24 mouse cellular contexts compared by ENCODE assay signal in genomic region chr3:113279586-113279985, GRCm38 (mm10). TPM values are rescaled to one million over a fixed set of nuclear protein-coding genes. Genes with fewer than 3 reads are reported as not detected.
DNase-seq lines count a peak whose midpoint lies in the region; ATAC-seq and TF ChIP-seq lines count a peak whose summit lies in the region.
"Not testable (repeated sequence)": the region's sequence is repeated elsewhere in the genome, so short reads cannot be mapped to it uniquely, and the experiment has no call there.
"Had no signal": no experiment of that assay in that cellular context is flagged by ENCODE, and none has a peak within 500 bp of the region (broad histone marks: within the 10 kb centered on the region; RNA-seq: fewer than 3 reads in every experiment).

No protein-coding gene starts in this region.

- H3K4me2 ChIP-seq in forebrain, embryonic 11.5 days (ENCODE audit: low read depth, low read length, severe bottlenecking); heart, embryonic 11.5 days; intestine, embryonic 15.5 days (replicated peaks); intestine, embryonic 16.5 days (ENCODE audit: low read depth, low read length); midbrain, postnatal 0 days (ENCODE audit: low read depth, low read length, poor library complexity, severe bottlenecking); neural tube, embryonic 11.5 days (ENCODE audit: low read depth); stomach, embryonic 15.5 days; stomach, embryonic 16.5 days (ENCODE audit: low read depth, low read length): not testable (repeated sequence)

- ATAC-seq in forebrain, embryonic 11.5 days (replicated peaks; ENCODE audit: low FRiP score), result 0 out of 2 replicates have a peak, but pooled peaks have one; percentile 27
- peak; percentile 55 for ATAC-seq in heart, embryonic 11.5 days (replicated peaks; ENCODE audit: insufficient number of reproducible peaks, low FRiP score, low TSS enrichment)
- ATAC-seq in intestine, embryonic 15.5 days, result peak; percentile 34; the same call in 1 of the 2 replicates
- peak; percentile 60; the same call in 1 of the 2 replicates for ATAC-seq in intestine, embryonic 16.5 days
- 0 out of 2 replicates have a peak, but pooled peaks have one; percentile 10 for ATAC-seq in midbrain, postnatal 0 days (ENCODE audit: low FRiP score)
- ATAC-seq in neural tube, embryonic 11.5 days (ENCODE audit: insufficient read depth, low FRiP score, low TSS enrichment), result peak; percentile 45; the same call in 1 of the 2 replicates
- ATAC-seq in stomach, embryonic 15.5 days (ENCODE audit: insufficient read depth, low FRiP score, low read depth), result 0 out of 2 replicates have a peak, but pooled peaks have one; percentile 50
- 0 out of 2 replicates have a peak, but pooled peaks have one; percentile 56 for ATAC-seq in stomach, embryonic 16.5 days (ENCODE audit: insufficient read depth, low FRiP score)

- TF ChIP-seq CTCF in midbrain, postnatal 0 days (IDR thresholded peaks at IDR 0.05), result not testable (repeated sequence)

- H3K4me1 ChIP-seq in forebrain, embryonic 11.5 days (replicated peaks; ENCODE audit: control insufficient read depth, insufficient read depth, low read length); heart, embryonic 11.5 days (ENCODE audit: control insufficient read depth, insufficient read depth, low read length); intestine, embryonic 15.5 days (replicated peaks); intestine, embryonic 16.5 days (ENCODE audit: control insufficient read depth, insufficient read depth, low read length); midbrain, postnatal 0 days (ENCODE audit: insufficient read depth, low read length); neural tube, embryonic 11.5 days (ENCODE audit: control insufficient read depth, insufficient read depth, low read length); stomach, embryonic 15.5 days; stomach, embryonic 16.5 days (ENCODE audit: control insufficient read depth, insufficient read depth, low read length): not testable (repeated sequence)

- not testable (repeated sequence) for DNase-seq in forebrain, embryonic 11.5 days (ENCODE audit: low spot score); midbrain, postnatal 0 days (ENCODE audit: low spot score); neural tube, embryonic 11.5 days (ENCODE audit: low spot score)

- H3K4me3 ChIP-seq in forebrain, embryonic 11.5 days (ENCODE audit: low read depth, low read length); heart, embryonic 11.5 days (ENCODE audit: low read depth, low read length); intestine, embryonic 15.5 days (replicated peaks); intestine, embryonic 16.5 days (ENCODE audit: low read length); midbrain, postnatal 0 days (ENCODE audit: low read depth, low read length); neural tube, embryonic 11.5 days (ENCODE audit: low read depth, low read length); stomach, embryonic 15.5 days (replicated peaks); stomach, embryonic 16.5 days (replicated peaks; ENCODE audit: low read length): not testable (repeated sequence)

- H3K9me3 ChIP-seq in forebrain, embryonic 11.5 days (ENCODE audit: control insufficient read depth, low read length); heart, embryonic 11.5 days (replicated peaks; ENCODE audit: control insufficient read depth, low read length); intestine, embryonic 15.5 days; intestine, embryonic 16.5 days (ENCODE audit: control insufficient read depth, low read length); midbrain, postnatal 0 days (ENCODE audit: low read length); neural tube, embryonic 11.5 days (ENCODE audit: control insufficient read depth, low read length); stomach, embryonic 15.5 days; stomach, embryonic 16.5 days (replicated peaks; ENCODE audit: control insufficient read depth, low read length): not testable (repeated sequence)

- not testable (repeated sequence) for H3K27ac ChIP-seq in forebrain, embryonic 11.5 days (ENCODE audit: low read depth, low read length); heart, embryonic 11.5 days (ENCODE audit: low read depth, low read length); intestine, embryonic 15.5 days; intestine, embryonic 16.5 days (ENCODE audit: low read length); midbrain, postnatal 0 days (ENCODE audit: low read depth, low read length); neural tube, embryonic 11.5 days (ENCODE audit: low read depth, low read length); stomach, embryonic 15.5 days; stomach, embryonic 16.5 days (ENCODE audit: low read length)

- not testable (repeated sequence) for H3K36me3 ChIP-seq in forebrain, embryonic 11.5 days (ENCODE audit: control insufficient read depth, insufficient read depth, low read length); heart, embryonic 11.5 days (ENCODE audit: control insufficient read depth, insufficient read depth, low read length); intestine, embryonic 15.5 days; intestine, embryonic 16.5 days (ENCODE audit: control insufficient read depth, insufficient read depth, low read length); midbrain, postnatal 0 days (ENCODE audit: insufficient read depth, low read length); neural tube, embryonic 11.5 days (ENCODE audit: control insufficient read depth, insufficient read depth, low read length); stomach, embryonic 15.5 days; stomach, embryonic 16.5 days (ENCODE audit: control insufficient read depth, insufficient read depth, low read length)

- H3K9ac ChIP-seq in forebrain, embryonic 11.5 days (ENCODE audit: low read length); heart, embryonic 11.5 days (ENCODE audit: low read depth, low read length); intestine, embryonic 15.5 days; intestine, embryonic 16.5 days (ENCODE audit: low read depth, low read length); midbrain, postnatal 0 days (replicated peaks; ENCODE audit: low read length, poor library complexity, severe bottlenecking); neural tube, embryonic 11.5 days (ENCODE audit: low read length); stomach, embryonic 15.5 days; stomach, embryonic 16.5 days (ENCODE audit: low read length): not testable (repeated sequence)

- not testable (repeated sequence) for H3K27me3 ChIP-seq in forebrain, embryonic 11.5 days (ENCODE audit: control insufficient read depth, insufficient read depth, low read length); heart, embryonic 11.5 days (ENCODE audit: control insufficient read depth, insufficient read depth, low read length); intestine, embryonic 15.5 days (replicated peaks); intestine, embryonic 16.5 days (replicated peaks; ENCODE audit: control insufficient read depth, insufficient read depth, low read length); midbrain, postnatal 0 days (ENCODE audit: insufficient read depth, low read length); neural tube, embryonic 11.5 days (ENCODE audit: control insufficient read depth, insufficient read depth, low read length); stomach, embryonic 15.5 days (replicated peaks); stomach, embryonic 16.5 days (ENCODE audit: control insufficient read depth, insufficient read depth, low read length)

RNA-seq across cellular contexts. Expression of gene Amy2a4, which starts 11.7 kb away (rescaled TPM):
- polyA plus RNA-seq in forebrain, embryonic 11.5 days (2014; fragmentation: Nextera tagmentation; extraction: Ambion mirVana), result not detected in 2 replicates
- polyA plus RNA-seq in heart, embryonic 11.5 days (2014; fragmentation: Nextera tagmentation; extraction: Ambion mirVana), result not detected in 2 replicates
- polyA plus RNA-seq in intestine, embryonic 15.5 days (2015; fragmentation: Nextera tagmentation; extraction: Ambion mirVana), result 275 and 706 TPM in 2 replicates
- polyA plus RNA-seq in intestine, embryonic 16.5 days (2015; fragmentation: Nextera tagmentation; extraction: Ambion mirVana), result 580 and 783 TPM in 2 replicates
- total RNA-seq in midbrain, postnatal 0 days (2014; rRNA removed), result not detected in 2 replicates
- not detected in 2 replicates for polyA plus RNA-seq in midbrain, postnatal 0 days (2015; fragmentation: Nextera tagmentation; extraction: Ambion mirVana)
- polyA plus RNA-seq in neural tube, embryonic 11.5 days (2014; fragmentation: Nextera tagmentation; extraction: Ambion mirVana), result not detected in 2 replicates
- 674 and 990 TPM in 2 replicates for polyA plus RNA-seq in stomach, embryonic 15.5 days (2015; fragmentation: Nextera tagmentation; extraction: Ambion mirVana)
- polyA plus RNA-seq in stomach, embryonic 16.5 days (2015; fragmentation: Nextera tagmentation; extraction: Ambion mirVana), result 923 and 1,054 TPM in 2 replicates
- total RNA-seq: adrenal gland, adult 18-20 months; adrenal gland, adult 2 months; adrenal gland, adult 8-10 months; adrenal gland, postnatal 10 days; adrenal gland, postnatal 14 days; adrenal gland, postnatal 25 days; adrenal gland, postnatal 36 days; CH12.LX; ES-E14; MEL had no signal
- polyA plus RNA-seq: activated CD4-positive, CD25-positive, alpha-beta regulatory T cell, adult 4 months; adrenal gland, adult 2 months; C2C12; CD4-positive, CD25-positive, alpha-beta regulatory T cell, adult 4 months; G1E; Patski had no signal

RNA-seq across cellular contexts. Expression of gene Amy2a5, which starts 20.9 kb away (rescaled TPM):
- 0.09 and 0.16 TPM in 2 replicates for polyA plus RNA-seq in forebrain, embryonic 11.5 days (2014; fragmentation: Nextera tagmentation; extraction: Ambion mirVana)
- not detected in 2 replicates for polyA plus RNA-seq in heart, embryonic 11.5 days (2014; fragmentation: Nextera tagmentation; extraction: Ambion mirVana)
- polyA plus RNA-seq in intestine, embryonic 15.5 days (2015; fragmentation: Nextera tagmentation; extraction: Ambion mirVana), result 137 and 310 TPM in 2 replicates
- 306 and 445 TPM in 2 replicates for polyA plus RNA-seq in intestine, embryonic 16.5 days (2015; fragmentation: Nextera tagmentation; extraction: Ambion mirVana)
- total RNA-seq in midbrain, postnatal 0 days (2014; rRNA removed), result not detected in 2 replicates
- 0.11 TPM in 1 of 2 replicates, not detected in the other for polyA plus RNA-seq in midbrain, postnatal 0 days (2015; fragmentation: Nextera tagmentation; extraction: Ambion mirVana)
- polyA plus RNA-seq in neural tube, embryonic 11.5 days (2014; fragmentation: Nextera tagmentation; extraction: Ambion mirVana), result not detected in 2 replicates
- 330 and 360 TPM in 2 replicates for polyA plus RNA-seq in stomach, embryonic 15.5 days (2015; fragmentation: Nextera tagmentation; extraction: Ambion mirVana)
- polyA plus RNA-seq in stomach, embryonic 16.5 days (2015; fragmentation: Nextera tagmentation; extraction: Ambion mirVana), result 424 and 461 TPM in 2 replicates
- total RNA-seq: CH12.LX, ES-E14, MEL had no signal
- polyA plus RNA-seq: activated CD4-positive, CD25-positive, alpha-beta regulatory T cell, adult 4 months; brain, embryonic 14.5 days; C2C12; CD4-positive, CD25-positive, alpha-beta regulatory T cell, adult 4 months; G1E; Patski had no signal

RNA-seq across cellular contexts. Expression of gene Amy2a3, which starts 44.3 kb away (rescaled TPM):
- not detected in 2 replicates for polyA plus RNA-seq in forebrain, embryonic 11.5 days (2014; fragmentation: Nextera tagmentation; extraction: Ambion mirVana)
- polyA plus RNA-seq in heart, embryonic 11.5 days (2014; fragmentation: Nextera tagmentation; extraction: Ambion mirVana), result not detected in 2 replicates
- polyA plus RNA-seq in intestine, embryonic 15.5 days (2015; fragmentation: Nextera tagmentation; extraction: Ambion mirVana), result 275 and 706 TPM in 2 replicates
- polyA plus RNA-seq in intestine, embryonic 16.5 days (2015; fragmentation: Nextera tagmentation; extraction: Ambion mirVana), result 580 and 783 TPM in 2 replicates
- not detected in 2 replicates for total RNA-seq in midbrain, postnatal 0 days (2014; rRNA removed)
- not detected in 2 replicates for polyA plus RNA-seq in midbrain, postnatal 0 days (2015; fragmentation: Nextera tagmentation; extraction: Ambion mirVana)
- not detected in 2 replicates for polyA plus RNA-seq in neural tube, embryonic 11.5 days (2014; fragmentation: Nextera tagmentation; extraction: Ambion mirVana)
- 674 and 990 TPM in 2 replicates for polyA plus RNA-seq in stomach, embryonic 15.5 days (2015; fragmentation: Nextera tagmentation; extraction: Ambion mirVana)
- polyA plus RNA-seq in stomach, embryonic 16.5 days (2015; fragmentation: Nextera tagmentation; extraction: Ambion mirVana), result 923 and 1,054 TPM in 2 replicates
- total RNA-seq: adrenal gland, adult 18-20 months; adrenal gland, adult 2 months; adrenal gland, adult 8-10 months; adrenal gland, postnatal 10 days; adrenal gland, postnatal 14 days; adrenal gland, postnatal 25 days; adrenal gland, postnatal 36 days; CH12.LX; ES-E14; MEL had no signal
- polyA plus RNA-seq: activated CD4-positive, CD25-positive, alpha-beta regulatory T cell, adult 4 months; adrenal gland, adult 2 months; C2C12; CD4-positive, CD25-positive, alpha-beta regulatory T cell, adult 4 months; G1E; Patski had no signal

Comparison
In these comparisons a context has a peak if more than half of its experiments do, and no peak if none do; other contexts are left out.
1. ATAC-seq: peak in every context shown above with its lines; median percentile 60 in intestine, embryonic 16.5 days; 56 in stomach, embryonic 16.5 days; 55 in heart, embryonic 11.5 days; 50 in stomach, embryonic 15.5 days; 45 in neural tube, embryonic 11.5 days; 34 in intestine, embryonic 15.5 days; 27 in forebrain, embryonic 11.5 days; 10 in midbrain, postnatal 0 days.
2. RNA of gene Amy2a4, which starts 11.7 kb away (polyA plus RNA-seq): 923 to 1,054 TPM in stomach, embryonic 16.5 days, 674 to 990 TPM in stomach, embryonic 15.5 days, 580 to 783 TPM in intestine, embryonic 16.5 days and 275 to 706 TPM in intestine, embryonic 15.5 days; not detected in forebrain, embryonic 11.5 days, not detected in heart, embryonic 11.5 days, not detected in midbrain, postnatal 0 days and not detected in neural tube, embryonic 11.5 days; every median in the first group is over 100 times any median in the second.
3. RNA of gene Amy2a5, which starts 20.9 kb away (polyA plus RNA-seq): 424 to 461 TPM in stomach, embryonic 16.5 days, 330 to 360 TPM in stomach, embryonic 15.5 days, 306 to 445 TPM in intestine, embryonic 16.5 days and 137 to 310 TPM in intestine, embryonic 15.5 days; 0.11 TPM in midbrain, postnatal 0 days, 0.09 to 0.16 TPM in forebrain, embryonic 11.5 days, not detected in heart, embryonic 11.5 days and not detected in neural tube, embryonic 11.5 days; every median in the first group is over 100 times any median in the second.
4. RNA of gene Amy2a3, which starts 44.3 kb away (polyA plus RNA-seq): 923 to 1,054 TPM in stomach, embryonic 16.5 days, 674 to 990 TPM in stomach, embryonic 15.5 days, 580 to 783 TPM in intestine, embryonic 16.5 days and 275 to 706 TPM in intestine, embryonic 15.5 days; not detected in forebrain, embryonic 11.5 days, not detected in heart, embryonic 11.5 days, not detected in midbrain, postnatal 0 days and not detected in neural tube, embryonic 11.5 days; every median in the first group is over 100 times any median in the second.